Mouse (Mus musculus): ENCODE results near the gene Iqsec1. TPM values are rescaled to one million over a fixed set of nuclear protein-coding genes. Genes with fewer than 3 reads are reported as not detected.

Gene Iqsec1
- polyA plus RNA-seq, 1 experiment: 230 TPM

- TF ChIP-seq CTCF (IDR thresholded peaks at IDR 0.05; ENCODE audit: extremely low read depth, insufficient read depth, insufficient read length, insufficient replicate concordance): no peak
- no peak for TF ChIP-seq POLR2A (IDR thresholded peaks at IDR 0.05; ENCODE audit: low read depth, low read length)
- WGBS: 46% methylated on average over 6 of the region's 6 CpGs
- peaks cover 6% of the 10 kb centered on the region for H3K4me1 ChIP-seq (ENCODE audit: control insufficient read depth, insufficient read depth, insufficient read length)
- H3K36me3 ChIP-seq (ENCODE audit: control insufficient read depth, insufficient read depth, low read length): peaks cover 11% of the 10 kb centered on the region
- no peak overlapping the region for H3K27ac ChIP-seq (ENCODE audit: insufficient read depth, low read length)
- no peaks in the 10 kb centered on the region for H3K27me3 ChIP-seq (ENCODE audit: control insufficient read depth, insufficient read depth, low read length)
- no peak overlapping the region for H3K4me3 ChIP-seq (ENCODE audit: extremely low read depth, insufficient read depth, insufficient read length)
- DNase-seq (ENCODE audit: low read depth in 1 of 2, low spot score in 2 of 2): no peak
Observed at GRCm38 (mm10) chr6:90698843-90699242, 289.6 kb downstream of the Iqsec1 start.

GRCm38 (mm10) chr6:90695754-90696153, 292.7 kb downstream of the Iqsec1 start:
- WGBS: 78% methylated on average over 1 of the region's 1 CpGs
- TF ChIP-seq POLR2A (IDR thresholded peaks at IDR 0.05; ENCODE audit: low read depth, low read length) (no peak), CTCF (IDR thresholded peaks at IDR 0.05; ENCODE audit: extremely low read depth, insufficient read depth, insufficient read length, insufficient replicate concordance) (no peak)
- Histone ChIP-seq H3K36me3 (ENCODE audit: control insufficient read depth, insufficient read depth, low read length) (peaks cover 26% of the 10 kb centered on the region), H3K27me3 (ENCODE audit: control insufficient read depth, insufficient read depth, low read length) (no peaks in the 10 kb centered on the region), H3K27ac (ENCODE audit: insufficient read depth, low read length) (no peak overlapping the region), H3K4me1 (ENCODE audit: control insufficient read depth, insufficient read depth, insufficient read length) (no peaks in the 10 kb centered on the region), H3K4me3 (ENCODE audit: extremely low read depth, insufficient read depth, insufficient read length) (no peak overlapping the region)
- DNase-seq (ENCODE audit: low read depth in 1 of 2, low spot score in 2 of 2): no peak

GRCm38 (mm10) chr6:90692404-90692803, 296.1 kb downstream of the Iqsec1 start:
- TF ChIP-seq CTCF (IDR thresholded peaks at IDR 0.05; ENCODE audit: extremely low read depth, insufficient read depth, insufficient read length, insufficient replicate concordance): no peak
- no peak for TF ChIP-seq POLR2A (IDR thresholded peaks at IDR 0.05; ENCODE audit: low read depth, low read length)
- H3K36me3 ChIP-seq (ENCODE audit: control insufficient read depth, insufficient read depth, low read length): peaks cover 48% of the 10 kb centered on the region
- H3K4me1 ChIP-seq (ENCODE audit: control insufficient read depth, insufficient read depth, insufficient read length): peaks cover 11% of the 10 kb centered on the region
- WGBS: 93% methylated on average over 2 of the region's 2 CpGs
- H3K4me3 ChIP-seq (ENCODE audit: extremely low read depth, insufficient read depth, insufficient read length): no peak overlapping the region
- no peak for DNase-seq (ENCODE audit: low read depth in 1 of 2, low spot score in 2 of 2)
- no peaks in the 10 kb centered on the region for H3K27me3 ChIP-seq (ENCODE audit: control insufficient read depth, insufficient read depth, low read length)
- H3K27ac ChIP-seq (ENCODE audit: insufficient read depth, low read length): no peak overlapping the region

- Histone ChIP-seq H3K36me3 (ENCODE audit: control insufficient read depth, insufficient read depth, low read length) (peaks cover 48% of the 10 kb centered on the region), H3K4me1 (ENCODE audit: control insufficient read depth, insufficient read depth, insufficient read length) (peaks cover 11% of the 10 kb centered on the region), H3K27ac (ENCODE audit: insufficient read depth, low read length) (no peak overlapping the region), H3K4me3 (ENCODE audit: extremely low read depth, insufficient read depth, insufficient read length) (no peak overlapping the region), H3K27me3 (ENCODE audit: control insufficient read depth, insufficient read depth, low read length) (no peaks in the 10 kb centered on the region)
- TF ChIP-seq POLR2A (IDR thresholded peaks at IDR 0.05; ENCODE audit: low read depth, low read length) (no peak), CTCF (IDR thresholded peaks at IDR 0.05; ENCODE audit: extremely low read depth, insufficient read depth, insufficient read length, insufficient replicate concordance) (no peak)
- DNase-seq (ENCODE audit: low read depth in 1 of 2, low spot score in 2 of 2): no peak
- WGBS: 93% methylated on average over 2 of the region's 2 CpGs
Observed at GRCm38 (mm10) chr6:90691935-90692334, 296.6 kb downstream of the Iqsec1 start.

GRCm38 (mm10) chr6:90689500-90689899, 299.0 kb downstream of the Iqsec1 start:
- 85% methylated on average over 10 of the region's 10 CpGs for WGBS
- peaks cover 51% of the 10 kb centered on the region for H3K36me3 ChIP-seq (ENCODE audit: control insufficient read depth, insufficient read depth, low read length)
- TF ChIP-seq CTCF (IDR thresholded peaks at IDR 0.05; ENCODE audit: extremely low read depth, insufficient read depth, insufficient read length, insufficient replicate concordance) (no peak), POLR2A (IDR thresholded peaks at IDR 0.05; ENCODE audit: low read depth, low read length) (no peak)

GRCm38 (mm10) chr6:90688742-90689141, 299.7 kb downstream of the Iqsec1 start:
- Histone ChIP-seq H3K27ac (ENCODE audit: insufficient read depth, low read length) (no peak overlapping the region; the same call in 1 of the 2 replicates), H3K36me3 (ENCODE audit: control insufficient read depth, insufficient read depth, low read length) (peaks cover 48% of the 10 kb centered on the region), H3K4me1 (ENCODE audit: control insufficient read depth, insufficient read depth, insufficient read length) (peaks cover 11% of the 10 kb centered on the region), H3K27me3 (ENCODE audit: control insufficient read depth, insufficient read depth, low read length) (no peaks in the 10 kb centered on the region), H3K4me3 (ENCODE audit: extremely low read depth, insufficient read depth, insufficient read length) (no peak overlapping the region)
- DNase-seq (ENCODE audit: low read depth in 1 of 2, low spot score in 2 of 2): no peak
- no peak for TF ChIP-seq CTCF (IDR thresholded peaks at IDR 0.05; ENCODE audit: extremely low read depth, insufficient read depth, insufficient read length, insufficient replicate concordance)
- TF ChIP-seq POLR2A (IDR thresholded peaks at IDR 0.05; ENCODE audit: low read depth, low read length): no peak
- 11% methylated on average over 3 of the region's 3 CpGs for WGBS

More at GRCm38 (mm10) chr6:90689500-90689899, 299.0 kb downstream of the Iqsec1 start:
- Histone ChIP-seq H3K27me3 (ENCODE audit: control insufficient read depth, insufficient read depth, low read length) (no peaks in the 10 kb centered on the region), H3K4me1 (ENCODE audit: control insufficient read depth, insufficient read depth, insufficient read length) (peaks cover 11% of the 10 kb centered on the region), H3K27ac (ENCODE audit: insufficient read depth, low read length) (no peak overlapping the region), H3K4me3 (ENCODE audit: extremely low read depth, insufficient read depth, insufficient read length) (no peak overlapping the region)
- no peak for DNase-seq (ENCODE audit: low read depth in 1 of 2, low spot score in 2 of 2)

- H3K27me3 ChIP-seq (ENCODE audit: control insufficient read depth, insufficient read depth, low read length): no peaks in the 10 kb centered on the region
- 94% methylated on average over 6 of the region's 6 CpGs for WGBS
- no peak overlapping the region for H3K27ac ChIP-seq (ENCODE audit: insufficient read depth, low read length)
- peaks cover 12% of the 10 kb centered on the region for H3K4me1 ChIP-seq (ENCODE audit: control insufficient read depth, insufficient read depth, insufficient read length)
- peaks cover 46% of the 10 kb centered on the region for H3K36me3 ChIP-seq (ENCODE audit: control insufficient read depth, insufficient read depth, low read length)
- no peak overlapping the region for H3K4me3 ChIP-seq (ENCODE audit: extremely low read depth, insufficient read depth, insufficient read length)
- no peak for DNase-seq (ENCODE audit: low read depth in 1 of 2, low spot score in 2 of 2)
- TF ChIP-seq CTCF (IDR thresholded peaks at IDR 0.05; ENCODE audit: extremely low read depth, insufficient read depth, insufficient read length, insufficient replicate concordance): no peak
- TF ChIP-seq POLR2A (IDR thresholded peaks at IDR 0.05; ENCODE audit: low read depth, low read length): no peak
Observed at GRCm38 (mm10) chr6:90688003-90688402, 300.5 kb downstream of the Iqsec1 start.

Measured in spleen, adult 2 months (tissue).